Mouse (Mus musculus) midbrain, embryonic 16.5 days (tissue): ENCODE results near the gene C3. TPM values are rescaled to one million over a fixed set of nuclear protein-coding genes. Genes with fewer than 3 reads are reported as not detected.

Experiments
- ATAC-seq: fragments of 200-750 bp; cut with Nextera tagmentation; 2 replicates; pipeline ENCODE4 v1.8.0; 2017; ENCODE audit warnings: moderate TSS enrichment
- H3K27ac ChIP-seq: fragments of 300-500 bp; sonication (generic); 2 replicates; pipeline ENCODE4 v1.5.1; 2014; ENCODE audit warnings: mild to moderate bottlenecking, low read length, mixed read lengths
- H3K27me3 ChIP-seq: fragments of 300-500 bp; sonication (generic); 2 replicates; pipeline ENCODE4 v1.6.1; 2014; ENCODE audit warnings: low read depth, low read length, mixed read lengths; ENCODE audit not compliant: control insufficient read depth, insufficient read depth
- H3K36me3 ChIP-seq: fragments of 300-500 bp; sonication (generic); 2 replicates; pipeline ENCODE4 v1.6.1; 2014; ENCODE audit warnings: mild to moderate bottlenecking, low read length, moderate library complexity, mixed read lengths; ENCODE audit not compliant: control insufficient read depth, insufficient read depth
- H3K4me1 ChIP-seq: fragments of 300-500 bp; sonication (generic); 2 replicates; pipeline ENCODE4 v1.6.1; 2014; ENCODE audit warnings: mild to moderate bottlenecking, low read length, mixed read lengths; ENCODE audit not compliant: control insufficient read depth, insufficient read depth
- H3K4me2 ChIP-seq: fragments of 300-500 bp; sonication (generic); 2 replicates; pipeline ENCODE4 v1.6.1; 2014; ENCODE audit warnings: mild to moderate bottlenecking, low read length, mixed read lengths
- H3K4me3 ChIP-seq: fragments of 300-500 bp; sonication (generic); 2 replicates; pipeline ENCODE4 v1.5.1; 2014; ENCODE audit warnings: low read depth, mild to moderate bottlenecking, low read length, moderate library complexity, mixed read lengths
- H3K9ac ChIP-seq: fragments of 300-500 bp; sonication (generic); 2 replicates; pipeline ENCODE4 v1.6.1; 2014; ENCODE audit warnings: low read depth, low read length, mixed read lengths
- H3K9me3 ChIP-seq: fragments of 300-500 bp; sonication (generic); replicated peaks from 2 replicates; pipeline ENCODE4 v1.6.1; 2014; ENCODE audit warnings: mild to moderate bottlenecking, low read length, mixed read lengths; ENCODE audit not compliant: control insufficient read depth, poor library complexity, severe bottlenecking
- WGBS: fragments of 180-500 bp; shearing (Covaris S2); extraction: QIAGEN DNeasy Blood & Tissue Kit; methylation state at CpG from one replicate; pipeline ENCODE4 v1.1.7; 2014; 5-methylcytosine and 5-hydroxymethylcytosine counted together
- polyA plus RNA-seq: library from polyadenylated mRNA; unstranded; fragments of >200 nt; fragmentation: Nextera tagmentation; extraction: Ambion mirVana; gene quantifications from 2 replicates; pipeline ENCODE4 v1.2.1, GENCODE M21; 2015

The C3 gene
- polyA plus RNA-seq, 1 experiment from 2014 or later, result 2.8 TPM

DNA sequence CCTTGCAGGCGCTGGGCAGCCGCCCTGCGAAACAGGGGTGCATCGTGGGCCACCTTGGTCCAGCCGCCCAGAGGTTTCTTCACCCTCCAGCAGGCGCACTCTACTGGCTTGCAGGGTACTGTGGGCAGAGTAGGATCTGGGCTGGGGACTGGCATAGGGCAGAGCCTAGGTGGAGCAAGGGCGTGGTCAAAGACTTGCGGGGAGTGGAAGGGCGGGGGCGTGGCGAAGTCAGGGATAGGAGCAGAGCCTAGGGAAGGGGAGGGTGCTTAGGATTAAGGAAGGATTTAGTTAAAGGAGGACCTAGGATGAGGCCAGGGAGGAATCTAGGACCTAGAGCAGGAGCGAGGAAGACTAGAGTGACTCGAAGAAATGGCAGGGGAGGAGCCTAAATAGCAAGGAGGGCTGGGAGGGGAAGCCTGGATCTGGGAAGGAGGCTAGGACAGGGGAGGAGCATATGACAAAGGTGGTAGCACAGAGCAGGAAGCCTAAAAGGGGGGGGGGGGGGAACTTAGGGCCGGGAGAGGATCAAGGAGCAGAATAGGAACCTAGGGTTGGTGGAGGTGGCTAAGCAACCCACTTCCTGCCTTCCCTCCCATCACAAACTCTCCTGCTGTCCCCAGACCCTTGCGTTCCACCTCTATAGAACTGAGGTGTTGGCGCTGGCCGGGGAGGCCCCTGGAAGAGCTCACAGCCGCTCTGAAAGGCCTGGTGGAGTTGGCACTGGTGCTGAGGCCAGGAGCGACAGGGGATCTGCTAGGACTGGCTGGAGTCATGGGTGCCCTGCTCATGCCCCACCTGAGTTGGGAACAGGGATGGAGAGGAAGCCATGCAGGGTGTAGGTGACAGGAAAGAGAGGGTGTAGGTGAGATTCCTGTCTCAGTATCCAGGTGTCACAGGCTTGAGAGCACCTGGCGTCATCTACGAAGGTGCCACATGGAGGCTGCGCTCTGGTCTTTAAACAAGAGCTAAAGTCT, 37.3 kb upstream of the C3 start:
- Histone ChIP-seq H3K36me3 (no peaks in the 10 kb centered on the region), H3K27ac (no peak overlapping the region), H3K27me3 (no peaks in the 10 kb centered on the region), H3K9ac (no peak overlapping the region), H3K4me1 (no peaks in the 10 kb centered on the region), H3K9me3 (no peaks in the 10 kb centered on the region), H3K4me3 (no peak overlapping the region), H3K4me2 (no peak overlapping the region)
- 31% methylated on average over 21 of the region's 22 CpGs for WGBS
- peak; percentile 31; the same call in 1 of the 2 replicates for ATAC-seq

DNA sequence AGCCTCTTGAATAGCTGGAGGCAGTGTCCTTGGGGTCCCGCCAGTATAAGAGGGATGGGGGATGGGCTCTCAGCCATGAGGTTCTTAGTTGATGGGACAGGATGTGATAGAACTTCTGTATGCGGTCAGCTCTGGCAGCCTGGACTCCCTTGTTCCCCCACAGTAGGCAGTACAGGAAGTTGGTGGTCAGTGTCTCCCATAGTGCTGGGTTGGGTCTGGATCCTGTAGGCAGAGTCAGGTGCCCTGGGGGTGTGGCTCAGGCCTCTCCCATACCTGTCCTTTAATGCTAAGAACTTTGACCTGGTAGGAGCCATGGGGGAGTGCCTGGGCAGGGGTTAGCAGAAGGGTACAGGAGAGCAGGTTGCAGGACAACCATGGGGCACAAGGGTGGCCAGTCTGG, 36.2 kb upstream of the C3 start:
- Histone ChIP-seq H3K4me3 (no peak overlapping the region), H3K4me1 (no peaks in the 10 kb centered on the region)
- WGBS, result 85% methylated on average over 2 of the region's 2 CpGs

DNA sequence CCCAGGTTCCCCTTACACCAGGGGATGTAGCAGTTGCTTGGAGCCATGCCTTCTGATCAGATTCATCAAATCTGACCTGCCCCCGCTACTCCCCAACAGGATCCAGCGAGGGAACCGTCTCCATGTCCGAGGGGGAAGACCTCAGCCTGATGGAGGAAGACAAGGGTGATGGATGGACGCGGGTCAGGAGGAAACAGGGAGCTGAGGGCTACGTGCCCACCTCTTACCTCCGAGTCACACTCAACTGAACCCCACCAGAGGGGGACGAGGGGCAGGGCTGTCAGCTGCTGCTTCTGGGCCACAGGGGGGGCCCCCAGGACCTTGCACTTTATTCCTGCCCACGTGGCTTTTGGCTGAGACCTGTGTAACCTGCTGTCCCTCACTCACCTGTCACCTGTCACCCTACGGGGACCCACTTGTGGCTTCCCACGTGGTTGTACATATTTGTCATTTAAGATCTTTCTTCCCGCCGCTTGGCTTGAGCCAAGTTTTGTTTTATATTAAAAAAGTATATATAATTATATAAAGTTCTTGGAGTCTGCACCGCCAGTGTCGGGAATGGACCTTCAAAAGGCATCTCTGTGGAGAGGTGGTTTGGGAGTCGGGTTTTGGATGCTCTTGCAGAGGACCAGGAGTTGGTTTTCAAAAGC, 35.1 kb upstream of the C3 start:
- no peaks in the 10 kb centered on the region for H3K27me3 ChIP-seq
- H3K4me3 ChIP-seq, result no peak overlapping the region
- WGBS, result 92% methylated on average over 17 of the region's 17 CpGs
- no peak for ATAC-seq
- H3K36me3 ChIP-seq, result no peaks in the 10 kb centered on the region; the same call in 1 of the 2 replicates
- H3K4me1 ChIP-seq, result no peaks in the 10 kb centered on the region
- H3K4me2 ChIP-seq, result no peak overlapping the region
- H3K9me3 ChIP-seq, result no peaks in the 10 kb centered on the region
- H3K27ac ChIP-seq, result no peak overlapping the region
- H3K9ac ChIP-seq, result no peak overlapping the region

More for the DNA sequence above, 36.2 kb upstream of the C3 start:
- Histone ChIP-seq H3K9me3 (no peaks in the 10 kb centered on the region), H3K27ac (no peak overlapping the region), H3K36me3 (no peaks in the 10 kb centered on the region), H3K9ac (no peak overlapping the region), H3K27me3 (no peaks in the 10 kb centered on the region), H3K4me2 (no peak overlapping the region)
- ATAC-seq, result no peak

DNA sequence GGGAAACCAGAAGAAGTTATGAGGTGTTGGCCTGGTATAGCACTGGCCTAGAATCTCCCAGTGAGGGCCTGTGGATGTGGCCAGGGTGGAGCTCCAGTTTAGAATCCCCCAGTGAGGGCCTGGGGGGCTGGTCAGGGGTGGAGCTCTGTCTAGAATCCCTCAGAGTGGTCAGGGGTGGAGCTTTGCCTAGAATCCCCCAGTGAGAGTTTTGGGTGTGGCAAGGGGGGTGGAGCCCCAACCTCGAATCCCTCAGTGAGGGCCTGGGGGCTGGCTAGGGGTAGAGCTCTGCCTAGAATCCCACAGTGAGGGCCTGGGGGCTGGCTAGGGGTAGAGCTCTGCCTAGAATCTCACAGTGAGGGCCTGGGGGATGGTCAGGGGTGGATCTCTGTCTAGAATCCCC, 33.9 kb upstream of the C3 start:
- Histone ChIP-seq H3K4me2 (no peak overlapping the region), H3K27ac (no peak overlapping the region), H3K4me3 (no peak overlapping the region), H3K27me3 (no peaks in the 10 kb centered on the region), H3K4me1 (no peaks in the 10 kb centered on the region), H3K9me3 (no peaks in the 10 kb centered on the region), H3K36me3 (no peaks in the 10 kb centered on the region; the same call in 1 of the 2 replicates), H3K9ac (no peak overlapping the region)
- WGBS, result 58% methylated on average over 1 of the region's 1 CpGs
- ATAC-seq, result no peak

DNA sequence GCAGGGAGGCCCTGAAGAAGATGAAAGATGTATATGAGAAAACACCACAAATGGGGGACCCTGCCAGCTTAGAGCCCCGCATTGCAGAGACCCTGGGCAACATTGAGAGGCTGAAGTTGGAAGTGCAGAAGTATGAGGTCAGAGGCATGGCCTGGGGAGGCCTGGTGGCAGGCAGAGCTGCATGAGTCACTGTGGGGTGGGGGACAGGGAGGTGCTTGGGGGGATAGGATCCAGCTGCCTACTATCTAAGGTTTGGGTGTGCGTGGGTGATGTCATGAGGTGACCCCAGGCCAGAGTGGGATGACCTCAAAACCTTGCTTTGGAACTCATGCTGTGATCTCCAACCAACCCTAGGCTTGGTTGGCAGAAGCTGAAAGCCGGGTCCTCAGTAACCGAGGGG, 33.4 kb upstream of the C3 start:
- no peak for ATAC-seq
- no peaks in the 10 kb centered on the region; the same call in 1 of the 2 replicates for H3K36me3 ChIP-seq
- H3K27me3 ChIP-seq, result no peaks in the 10 kb centered on the region
- 92% methylated on average over 4 of the region's 4 CpGs for WGBS
- H3K9ac ChIP-seq, result no peak overlapping the region
- no peak overlapping the region for H3K27ac ChIP-seq
- no peak overlapping the region for H3K4me3 ChIP-seq
- no peaks in the 10 kb centered on the region for H3K4me1 ChIP-seq
- no peak overlapping the region for H3K4me2 ChIP-seq
- no peaks in the 10 kb centered on the region for H3K9me3 ChIP-seq

DNA sequence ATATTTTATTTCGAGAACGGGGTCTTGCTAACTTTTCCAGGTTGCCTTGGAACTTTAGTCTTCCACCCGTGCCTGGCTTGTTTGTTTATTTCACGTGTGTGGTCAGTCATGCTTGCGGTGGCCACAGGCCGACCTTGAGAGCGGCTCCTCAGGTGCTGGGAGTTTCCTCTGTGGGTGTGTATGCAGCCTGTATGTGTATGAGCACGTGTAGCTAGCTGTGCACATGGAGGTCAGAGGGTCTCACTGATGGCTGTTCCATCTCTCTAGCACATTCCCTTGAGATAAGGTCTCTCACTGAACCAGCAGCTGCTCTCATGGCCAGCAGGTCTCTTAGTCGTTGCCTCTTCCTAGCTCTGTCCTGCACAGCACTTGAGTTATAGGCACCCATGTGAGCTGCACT, 32.4 kb upstream of the C3 start:
- WGBS, result 93% methylated on average over 9 of the region's 9 CpGs
- no peak overlapping the region for H3K27ac ChIP-seq

DNA sequence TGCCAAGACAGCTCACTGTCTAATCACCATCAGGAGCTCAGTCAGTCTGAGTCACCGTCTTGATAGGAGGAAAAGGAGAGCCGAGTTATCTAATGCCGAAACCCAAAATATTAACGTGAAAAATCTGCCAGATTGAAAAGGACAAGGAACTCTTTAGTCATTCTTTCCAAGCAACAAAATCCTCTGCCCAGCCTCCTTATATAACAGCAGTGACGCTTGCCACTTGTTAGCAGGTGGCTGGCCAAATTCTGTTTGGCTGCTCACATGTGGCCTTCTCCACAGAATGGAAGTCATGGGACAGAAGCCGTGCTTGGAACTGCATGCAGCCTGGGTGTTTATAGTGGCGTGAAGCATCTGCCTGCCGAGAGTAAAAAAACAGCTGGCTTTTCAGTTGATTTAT, 31.8 kb upstream of the C3 start:
- Histone ChIP-seq H3K36me3 (no peaks in the 10 kb centered on the region; the same call in 1 of the 2 replicates), H3K9ac (no peak overlapping the region), H3K27me3 (no peaks in the 10 kb centered on the region), H3K27ac (no peak overlapping the region), H3K4me3 (no peak overlapping the region), H3K9me3 (no peaks in the 10 kb centered on the region), H3K4me2 (no peak overlapping the region), H3K4me1 (no peaks in the 10 kb centered on the region)
- no peak for ATAC-seq
- 90% methylated on average over 8 of the region's 8 CpGs for WGBS

More for the DNA sequence above, 32.4 kb upstream of the C3 start:
- no peaks in the 10 kb centered on the region for H3K4me1 ChIP-seq
- no peaks in the 10 kb centered on the region for H3K9me3 ChIP-seq
- no peak overlapping the region for H3K9ac ChIP-seq
- no peak overlapping the region for H3K4me2 ChIP-seq
- H3K36me3 ChIP-seq, result no peaks in the 10 kb centered on the region; the same call in 1 of the 2 replicates
- H3K4me3 ChIP-seq, result no peak overlapping the region
- ATAC-seq, result no peak
- no peaks in the 10 kb centered on the region for H3K27me3 ChIP-seq

DNA sequence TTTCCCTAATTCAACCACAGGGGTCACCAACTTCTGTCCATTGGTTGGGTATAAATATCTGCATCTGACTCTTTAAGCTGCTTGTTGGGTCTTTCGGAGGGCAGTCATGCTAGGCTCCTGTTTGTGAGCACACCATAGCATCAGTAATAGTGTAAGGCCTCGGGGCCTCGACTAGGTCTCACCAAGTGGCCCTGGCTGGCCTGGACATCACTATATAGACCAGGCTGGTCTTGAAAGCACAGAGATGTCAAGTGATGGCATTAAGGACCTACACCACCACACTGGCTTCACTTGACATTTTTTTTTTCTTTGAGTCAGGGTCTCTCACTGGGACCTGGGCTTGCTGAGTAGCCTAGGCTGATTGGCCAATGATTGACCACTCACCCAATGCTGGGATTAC, 30.3 kb upstream of the C3 start:
- H3K36me3 ChIP-seq, result peaks cover 2% of the 10 kb centered on the region; the same call in 1 of the 2 replicates
- no peaks in the 10 kb centered on the region for H3K4me1 ChIP-seq
- no peaks in the 10 kb centered on the region for H3K9me3 ChIP-seq
- no peaks in the 10 kb centered on the region for H3K27me3 ChIP-seq
- 99% methylated on average over 3 of the region's 3 CpGs for WGBS
- H3K4me2 ChIP-seq, result no peak overlapping the region
- H3K27ac ChIP-seq, result no peak overlapping the region
- H3K4me3 ChIP-seq, result no peak overlapping the region
- H3K9ac ChIP-seq, result no peak overlapping the region
- no peak for ATAC-seq
